Mouse (Mus musculus) CH12F3 (cell line): ENCODE measurements around the gene Srd5a3.
"Not testable (repeated sequence)": the region's sequence is repeated elsewhere in the genome, so short reads cannot be mapped to it uniquely, and the experiment has no call there.

Source experiments
- in situ Hi-C: fragments of 300-500 bp; cut with MboI; formaldehyde crosslinking; loops from 2 replicates; pipeline ENCODE4 v1.14.3; 2020; ENCODE audit warnings: low sequenced_read_pairs

Srd5a3 gene

GRCm38 (mm10) chr5:76139808-76140729 lies at the start of gene Srd5a3:
Srd5a3 (plus strand) TSS chr5:76140271.
- in situ Hi-C loops = no loop called here

DNA sequence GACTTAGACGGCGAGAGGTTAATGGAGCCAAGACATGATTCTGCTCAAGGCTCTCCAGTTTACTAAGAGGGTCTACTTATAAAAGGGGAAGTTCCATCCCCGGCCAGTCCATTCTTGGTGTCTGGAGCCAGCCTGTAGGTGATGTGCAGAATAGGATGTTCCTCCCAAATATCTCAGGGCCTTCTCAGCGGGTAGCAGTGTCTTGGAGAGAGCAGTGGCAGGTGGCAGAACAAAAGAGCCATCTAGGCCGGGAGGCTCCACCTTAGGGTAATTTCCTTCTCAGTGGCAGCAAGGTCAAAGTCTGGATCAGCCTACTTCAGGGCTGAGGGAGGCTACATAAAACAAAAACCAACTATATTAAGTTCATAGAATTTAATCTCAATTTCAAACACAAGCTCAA lies 36.3 kb upstream of the Srd5a3 start:
- in situ Hi-C loops = not testable (repeated sequence)

DNA sequence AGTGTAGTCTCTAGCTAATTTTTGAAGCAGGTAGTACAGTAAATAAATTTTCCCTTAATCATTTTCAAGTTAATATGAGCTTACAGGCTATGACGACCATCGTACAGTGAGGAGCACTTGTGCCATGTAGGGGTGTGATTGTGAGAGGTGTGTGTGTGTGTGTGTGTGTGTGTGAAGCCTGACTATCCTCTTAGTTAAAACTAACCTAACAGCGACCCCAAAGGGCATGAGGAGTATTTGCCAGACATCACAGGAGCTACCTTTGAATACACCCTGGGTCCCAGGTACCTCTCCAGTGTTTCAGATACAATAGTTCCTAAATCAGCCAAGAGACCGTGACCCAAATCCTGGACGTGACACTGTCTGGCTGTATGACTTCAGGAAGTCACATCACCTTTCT lies 32.8 kb upstream of the Srd5a3 start:
- in situ Hi-C loops = no loop called here

- in situ Hi-C loops = no loop called here
Observed at GRCm38 (mm10) chr5:76108496-76108895, 31.6 kb upstream of the Srd5a3 start.

DNA sequence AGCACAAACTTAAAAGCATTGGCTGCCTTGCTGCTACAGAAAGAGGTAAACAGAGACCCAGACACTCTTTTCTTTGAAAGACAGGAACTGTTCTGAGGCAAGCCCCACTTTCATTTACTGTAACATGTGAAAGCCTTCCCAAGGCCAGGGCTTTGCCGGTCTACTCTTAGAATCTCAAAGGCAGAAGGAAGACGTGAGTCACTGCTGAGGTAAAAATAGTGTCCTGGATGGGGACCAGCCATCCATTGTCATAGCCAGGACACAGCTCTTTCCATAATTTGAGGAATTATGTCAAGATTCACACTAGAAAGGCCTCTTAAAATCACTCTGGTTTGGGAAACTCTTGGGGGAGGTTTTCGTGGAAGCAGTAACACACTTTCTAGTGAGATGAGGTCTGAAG lies 28.9 kb upstream of the Srd5a3 start:
- in situ Hi-C loops = no loop called here

DNA sequence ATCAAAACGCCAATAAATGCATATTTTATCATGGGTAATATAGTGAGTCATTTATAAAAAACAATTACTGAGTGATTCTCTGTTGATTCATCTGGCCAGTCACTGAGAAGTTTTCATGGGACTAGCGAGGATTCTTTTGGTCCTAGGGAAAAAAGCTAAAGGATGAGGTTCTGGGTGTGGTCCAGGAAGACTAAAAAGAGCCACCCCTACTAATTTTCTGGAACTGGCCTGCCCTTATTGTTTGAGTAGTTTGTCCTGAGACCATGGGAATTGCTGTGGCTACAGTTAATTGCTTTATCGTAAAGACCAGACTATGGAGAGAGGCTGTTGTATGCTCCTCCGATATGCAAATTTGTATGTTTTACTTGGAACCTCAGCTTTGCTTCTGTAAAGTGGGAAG lies 28.1 kb upstream of the Srd5a3 start:
- in situ Hi-C loops = no loop called here

DNA sequence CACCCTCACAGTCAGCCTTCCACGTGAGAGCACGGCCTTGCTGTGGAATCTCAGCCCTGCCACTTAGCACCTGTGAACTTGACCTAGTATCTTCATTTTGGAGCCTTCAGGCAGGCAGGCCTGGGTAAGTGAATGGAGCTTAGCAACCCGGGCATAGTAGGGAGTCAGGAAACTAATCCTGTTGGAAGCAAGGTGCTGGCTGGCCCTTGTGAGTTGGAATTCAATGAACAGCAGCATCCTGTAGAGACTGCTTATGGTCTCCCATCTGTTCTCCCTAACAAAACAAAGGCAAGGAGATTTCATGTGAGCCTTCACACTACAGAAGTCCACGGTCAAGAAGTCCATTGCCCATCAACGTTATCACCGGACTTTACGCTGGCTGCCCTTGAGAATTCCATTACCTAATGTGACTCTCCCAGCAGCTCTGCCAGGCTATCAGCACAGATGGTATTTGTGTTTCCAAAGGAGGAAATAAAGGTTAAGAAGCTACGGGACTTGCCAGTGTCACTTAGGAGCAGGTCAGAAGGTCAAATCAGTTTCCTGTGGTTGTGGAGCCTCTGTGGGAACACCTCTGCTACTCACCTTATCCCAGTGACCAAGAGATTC lies 24.5 kb upstream of the Srd5a3 start:
- in situ Hi-C loops = no loop called here

- in situ Hi-C loops = no loop called here
Observed at GRCm38 (mm10) chr5:76118441-76118840, 21.6 kb upstream of the Srd5a3 start.

DNA sequence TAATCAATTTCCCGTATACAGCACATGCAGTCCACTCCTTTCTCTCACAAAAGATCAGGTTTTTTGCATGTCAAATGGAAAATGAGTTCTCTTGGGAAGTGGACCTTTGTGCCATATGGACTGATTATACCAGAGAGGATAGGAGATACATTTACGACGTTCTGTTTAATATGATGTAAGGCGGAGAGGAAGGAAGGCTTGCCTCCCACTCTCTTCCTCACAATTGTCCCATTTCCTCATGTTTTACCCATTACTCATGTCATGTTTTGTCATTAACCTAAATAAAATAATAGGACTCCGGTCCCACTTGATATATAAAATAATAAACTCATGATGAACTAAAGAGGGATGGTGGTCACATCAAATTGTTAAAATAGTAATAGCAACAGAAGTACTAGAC lies 19.4 kb upstream of the Srd5a3 start:
- in situ Hi-C loops = no loop called here

DNA sequence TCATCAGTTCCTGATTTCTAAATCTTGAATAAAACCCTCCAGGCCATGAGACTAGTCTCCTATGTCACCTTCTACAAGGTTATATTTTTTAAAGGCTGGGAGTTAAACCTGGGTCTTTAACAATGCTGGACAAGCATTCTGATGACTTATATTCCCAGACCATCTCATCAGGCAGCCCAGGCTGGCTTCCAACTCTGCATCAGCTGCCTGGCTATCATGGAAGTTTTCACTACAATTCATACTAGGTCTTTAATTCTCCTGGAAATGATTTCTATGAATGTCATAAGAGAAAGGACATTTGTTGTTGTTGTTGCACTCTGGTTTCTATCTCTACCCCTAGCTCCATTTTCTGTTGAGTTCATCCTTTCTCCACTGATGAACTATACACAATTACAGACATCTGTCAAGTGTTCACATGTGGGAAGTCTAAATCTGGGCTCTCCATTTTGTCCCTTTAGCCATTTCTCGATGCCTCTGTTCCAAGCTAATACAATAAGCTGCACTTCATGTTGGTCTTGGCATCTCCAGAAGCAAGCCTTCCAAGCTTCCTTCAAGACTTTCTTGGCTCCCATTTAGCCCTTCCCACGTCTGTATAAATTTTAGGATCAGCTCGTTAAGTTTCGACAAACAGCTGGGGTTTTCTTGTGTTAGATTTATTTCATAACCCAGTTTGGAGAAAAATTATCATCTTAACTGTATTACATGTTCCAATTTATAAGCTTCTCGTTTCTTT lies 12.3 kb upstream of the Srd5a3 start:
- in situ Hi-C loops = no loop called here

GRCm38 (mm10) chr5:76130292-76130691 lies 9.8 kb upstream of the Srd5a3 start:
- in situ Hi-C loops = no loop called here

- in situ Hi-C loops = no loop called here
Observed at GRCm38 (mm10) chr5:76131990-76132389, 8.1 kb upstream of the Srd5a3 start.

DNA sequence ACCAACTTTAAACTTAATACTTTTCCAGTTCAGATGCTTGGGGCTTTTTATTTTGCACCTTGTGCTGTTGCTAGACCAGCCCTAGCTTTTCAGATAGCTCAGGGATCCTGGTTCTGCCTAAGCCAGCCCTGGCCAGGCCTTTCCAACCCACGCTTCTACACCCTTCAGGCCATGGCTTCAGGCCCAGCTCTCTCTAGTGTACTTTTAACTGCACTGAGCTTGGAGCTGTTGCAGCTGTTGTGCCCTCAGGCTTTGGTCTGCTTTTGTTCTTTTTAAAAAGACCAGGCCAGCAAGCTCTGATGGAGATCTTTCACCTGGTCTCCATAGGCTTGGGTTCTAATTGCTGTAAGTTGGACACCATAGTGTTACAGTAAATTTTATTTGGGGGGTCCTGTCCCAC lies 4.4 kb upstream of the Srd5a3 start:
- in situ Hi-C loops = no loop called here

DNA sequence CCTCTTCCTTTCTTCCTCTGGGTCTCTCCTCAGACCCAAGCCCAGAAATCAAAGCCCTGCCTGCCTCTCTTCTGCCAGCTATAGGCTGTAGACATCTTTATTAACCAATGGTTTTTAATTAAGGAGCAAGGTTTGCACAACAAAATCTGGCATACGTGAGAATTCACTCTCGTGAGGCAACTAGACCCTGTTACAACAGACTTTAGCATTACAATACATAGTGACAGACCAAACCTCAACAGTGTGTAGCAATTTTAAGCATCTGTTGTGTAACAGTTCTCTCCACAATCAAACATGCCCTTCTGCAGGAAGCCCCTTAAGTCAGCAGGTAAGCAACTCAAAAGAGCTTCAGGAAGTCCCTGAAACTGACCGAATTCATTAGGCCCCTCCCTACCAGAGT lies 3.8 kb upstream of the Srd5a3 start:
- in situ Hi-C loops = no loop called here

- in situ Hi-C loops = no loop called here
Observed at GRCm38 (mm10) chr5:76137586-76137985, 2.5 kb upstream of the Srd5a3 start.

- in situ Hi-C loops = no loop called here
Observed at GRCm38 (mm10) chr5:76138071-76138470, 2.0 kb upstream of the Srd5a3 start.

DNA sequence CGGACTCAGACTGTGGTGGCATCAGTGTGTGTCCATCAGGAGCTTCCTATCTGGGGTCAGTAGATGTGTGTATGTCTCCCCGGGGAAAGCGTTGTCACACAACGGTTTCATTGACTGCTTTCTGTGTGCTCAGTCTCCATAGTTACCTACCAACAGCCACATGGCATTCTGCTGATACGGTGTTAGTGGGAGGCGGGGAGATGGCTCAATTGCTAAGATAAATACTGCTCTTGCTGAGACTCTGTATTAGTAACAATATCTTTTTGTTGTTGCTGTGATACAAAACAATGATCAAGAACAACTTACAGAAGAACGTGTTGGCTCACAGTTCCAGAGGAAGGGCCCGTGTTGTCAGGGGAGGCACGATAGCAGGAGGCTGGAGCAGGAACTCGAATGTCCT lies 1.6 kb upstream of the Srd5a3 start:
- in situ Hi-C loops = no loop called here

- in situ Hi-C loops = no loop called here
Observed at GRCm38 (mm10) chr5:76139171-76139671, 850 bp upstream of the Srd5a3 start.

DNA sequence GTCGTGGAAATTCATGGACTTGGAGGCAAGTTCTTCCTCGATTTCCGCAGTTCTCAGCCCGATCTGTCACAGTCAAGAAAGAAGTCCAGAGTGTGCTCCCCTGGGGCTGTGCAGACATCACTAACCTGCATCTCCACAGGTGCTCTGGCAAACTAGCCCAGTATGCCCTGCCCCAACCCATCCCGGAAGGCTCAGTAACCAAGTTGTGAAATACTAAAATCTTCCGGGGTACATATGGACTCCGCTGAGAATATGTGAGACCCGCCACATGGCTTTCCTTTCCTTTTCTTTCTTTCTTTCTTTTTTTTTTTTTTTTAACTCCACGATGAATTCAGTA lies 627 bp downstream of the Srd5a3 start:
- in situ Hi-C loops = no loop called here

DNA sequence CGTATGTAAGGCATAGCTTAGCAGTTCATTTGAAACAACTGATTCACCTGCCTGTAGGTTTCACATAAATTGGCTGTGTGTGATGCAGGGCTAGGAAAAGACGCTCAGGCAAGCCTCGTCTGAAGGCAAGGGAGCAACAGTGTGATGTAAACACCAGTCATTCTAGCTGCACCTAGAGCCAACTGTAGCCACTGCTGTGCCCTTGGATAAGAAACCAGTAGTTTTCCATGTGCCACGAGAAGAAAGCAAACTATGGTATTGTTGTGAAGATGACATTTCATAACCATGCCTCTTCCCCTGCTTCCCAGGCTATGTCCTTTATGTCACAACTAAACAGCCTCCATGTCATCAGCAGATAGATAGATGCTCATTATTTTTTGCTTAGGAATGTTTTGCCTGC lies 3.3 kb downstream of the Srd5a3 start:
- in situ Hi-C loops = no loop called here

DNA sequence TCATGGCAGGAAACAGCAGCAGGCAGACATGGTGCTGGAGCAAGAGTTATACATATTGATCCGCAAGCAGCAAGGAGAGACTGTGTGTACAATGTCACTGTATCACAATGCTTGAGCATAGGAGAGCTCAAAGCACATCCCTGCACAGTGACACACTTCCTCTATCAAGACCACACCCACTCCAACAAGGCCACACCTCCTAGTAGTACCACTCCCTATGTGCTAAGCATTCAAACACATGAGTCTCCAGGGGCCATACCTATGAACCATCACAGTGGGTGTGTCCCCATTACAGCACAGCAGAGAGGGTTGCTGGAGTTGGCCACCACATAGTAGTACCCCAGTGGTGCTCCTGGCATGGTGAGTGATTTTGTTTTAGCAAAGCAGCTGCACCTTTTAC lies 6.3 kb downstream of the Srd5a3 start:
- in situ Hi-C loops = no loop called here

GRCm38 (mm10) chr5:76149436-76149835 lies 9.4 kb downstream of the Srd5a3 start:
- in situ Hi-C loops = no loop called here
